In genomic region chr4:133599571-133600073, GRCm38 (mm10) we compare ENCODE assay signal across 8 mouse cellular contexts. TPM values are rescaled to one million over a fixed set of nuclear protein-coding genes. Genes with fewer than 3 reads are reported as not detected.
A peak's percentile ranks its signal among the peaks of the same experiment; 100 is the strongest.
DNase-seq lines count a peak whose midpoint lies in the region; ATAC-seq lines count a peak whose summit lies in the region.

No protein-coding gene starts in this region.

- H3K4me1 ChIP-seq in hindbrain, embryonic 13.5 days (replicated peaks) = peaks cover 17% of the 10 kb centered on the region

- peak; percentile 88 for DNase-seq in R1 (ENCODE audit: low read depth, low spot score)
- DNase-seq in cerebellum, postnatal 14 days = peak; percentile 75 to 81
- DNase-seq in frontal cortex, postnatal 14 days (ENCODE audit: low spot score in 2 of 2) = peak; percentile 51 to 68
- peak; percentile 47 to 78 for DNase-seq in layer of hippocampus, postnatal 14 days (ENCODE audit: low spot score in 2 of 2)
- DNase-seq in lung, postnatal 10 days = peak; percentile 95
- peak; percentile 76 for DNase-seq in ovary, postnatal 14 days (ENCODE audit: low spot score)
- peak; percentile 64 for DNase-seq in thymus, postnatal 25 days

- peak overlapping the region; percentile 51 for H3K9ac ChIP-seq in hindbrain, embryonic 13.5 days

- peak; percentile 87 for ATAC-seq in hindbrain, embryonic 13.5 days (ENCODE audit: low FRiP score)

- H3K27ac ChIP-seq in hindbrain, embryonic 13.5 days = no peak overlapping the region

- H3K4me2 ChIP-seq in hindbrain, embryonic 13.5 days = peak overlapping the region; percentile 66

- under 1% methylated on average over 50 of the region's 50 CpGs for WGBS in hindbrain, embryonic 13.5 days

- peak overlapping the region; percentile 45 for H3K4me3 ChIP-seq in hindbrain, embryonic 13.5 days

- no peaks in the 10 kb centered on the region for H3K9me3 ChIP-seq in hindbrain, embryonic 13.5 days

- peaks cover 67% of the 10 kb centered on the region for H3K27me3 ChIP-seq in hindbrain, embryonic 13.5 days

- H3K36me3 ChIP-seq in hindbrain, embryonic 13.5 days = peaks cover 13% of the 10 kb centered on the region

RNA-seq across cellular contexts. Expression of gene Sfn, which starts 2.3 kb away (rescaled TPM):
- polyA plus RNA-seq in hindbrain, embryonic 13.5 days (2015; fragmentation: Nextera tagmentation; extraction: Ambion mirVana) = 2.8 and 4.1 TPM in 2 replicates
- total RNA-seq in layer of hippocampus, postnatal 14 days (2021) = 1 to 10 TPM; 1.2 to 1.5 TPM

RNA-seq across cellular contexts. Expression of gene Gpn2, which starts 15.5 kb away (rescaled TPM):
- polyA plus RNA-seq in hindbrain, embryonic 13.5 days (2015; fragmentation: Nextera tagmentation; extraction: Ambion mirVana) = 17.7 and 22.2 TPM in 2 replicates
- total RNA-seq in layer of hippocampus, postnatal 14 days (2021) = 10 to 100 TPM; 11.1 to 11.4 TPM

RNA-seq across cellular contexts. Expression of gene Gpatch3, which starts 25.1 kb away (rescaled TPM):
- 6.7 and 8.3 TPM in 2 replicates for polyA plus RNA-seq in hindbrain, embryonic 13.5 days (2015; fragmentation: Nextera tagmentation; extraction: Ambion mirVana)
- total RNA-seq in layer of hippocampus, postnatal 14 days (2021) = 1 to 10 TPM; 8.0 TPM

RNA-seq across cellular contexts. Expression of gene Nr0b2, which starts 46.4 kb away (rescaled TPM):
- polyA plus RNA-seq in hindbrain, embryonic 13.5 days (2015; fragmentation: Nextera tagmentation; extraction: Ambion mirVana) = not detected in 2 replicates
- total RNA-seq in layer of hippocampus, postnatal 14 days (2021) = not detected

RNA-seq across cellular contexts. Expression of gene Zdhhc18, which starts 50.3 kb away (rescaled TPM):
- polyA plus RNA-seq in hindbrain, embryonic 13.5 days (2015; fragmentation: Nextera tagmentation; extraction: Ambion mirVana) = 3.4 and 4.4 TPM in 2 replicates
- 10 to 100 TPM; 30.0 to 36.7 TPM for total RNA-seq in layer of hippocampus, postnatal 14 days (2021)
